Mouse (Mus musculus): ENCODE measurements around the gene Sestd1. TPM values are rescaled to one million over a fixed set of nuclear protein-coding genes. Genes with fewer than 3 reads are reported as not detected.

Gene Sestd1
- polyA plus RNA-seq, 1 experiment from 2014 or later, result 27.2 TPM

- Histone ChIP-seq H3K4me3 (peak overlapping the region; percentile 44), H3K27ac (replicated peaks) (no peak overlapping the region; the same call in 1 of the 2 replicates), H3K36me3 (no peaks in the 10 kb centered on the region), H3K9me3 (no peaks in the 10 kb centered on the region), H3K27me3 (peaks cover 6% of the 10 kb centered on the region), H3K4me2 (replicated peaks) (peak overlapping the region; percentile 67), H3K4me1 (peaks cover 25% of the 10 kb centered on the region), H3K9ac (replicated peaks) (peak overlapping the region; percentile 54)
- ATAC-seq (ENCODE audit: low FRiP score, low read depth), result peak; percentile 74
- WGBS, result 3% methylated on average over 21 of the region's 21 CpGs
Observed at GRCm38 (mm10) chr2:77169916-77170632, 110.3 kb downstream of the Sestd1 start.

GRCm38 (mm10) chr2:77169218-77169617, 111.2 kb downstream of the Sestd1 start:
- H3K27ac ChIP-seq (replicated peaks), result no peak overlapping the region
- no peaks in the 10 kb centered on the region for H3K9me3 ChIP-seq
- no peaks in the 10 kb centered on the region for H3K36me3 ChIP-seq
- peaks cover 6% of the 10 kb centered on the region for H3K27me3 ChIP-seq
- no peak overlapping the region for H3K4me3 ChIP-seq
- ATAC-seq (ENCODE audit: low FRiP score, low read depth), result no peak
- H3K9ac ChIP-seq (replicated peaks), result no peak overlapping the region
- H3K4me1 ChIP-seq, result peaks cover 25% of the 10 kb centered on the region
- H3K4me2 ChIP-seq (replicated peaks), result no peak overlapping the region
- WGBS, result 70% methylated on average over 4 of the region's 4 CpGs

- WGBS, result 88% methylated on average over 7 of the region's 7 CpGs
- no peak for ATAC-seq (ENCODE audit: low FRiP score, low read depth)
- Histone ChIP-seq H3K4me3 (no peak overlapping the region), H3K36me3 (no peaks in the 10 kb centered on the region), H3K9me3 (no peaks in the 10 kb centered on the region), H3K9ac (replicated peaks) (no peak overlapping the region), H3K27me3 (peaks cover 6% of the 10 kb centered on the region), H3K27ac (replicated peaks) (no peak overlapping the region), H3K4me2 (replicated peaks) (no peak overlapping the region), H3K4me1 (peaks cover 25% of the 10 kb centered on the region)
Observed at GRCm38 (mm10) chr2:77168781-77169180, 111.6 kb downstream of the Sestd1 start.

- no peak overlapping the region for H3K4me3 ChIP-seq
- H3K9ac ChIP-seq (replicated peaks), result no peak overlapping the region
- no peak for ATAC-seq (ENCODE audit: low FRiP score, low read depth)
- no peak overlapping the region for H3K4me2 ChIP-seq (replicated peaks)
- peaks cover 6% of the 10 kb centered on the region for H3K27me3 ChIP-seq
- H3K36me3 ChIP-seq, result no peaks in the 10 kb centered on the region
- H3K27ac ChIP-seq (replicated peaks), result no peak overlapping the region
- 90% methylated on average over 13 of the region's 13 CpGs for WGBS
- H3K9me3 ChIP-seq, result no peaks in the 10 kb centered on the region
- peaks cover 25% of the 10 kb centered on the region for H3K4me1 ChIP-seq
Observed at GRCm38 (mm10) chr2:77168081-77168685, 112.2 kb downstream of the Sestd1 start.

- H3K27ac ChIP-seq (replicated peaks), result no peak overlapping the region
- H3K9ac ChIP-seq (replicated peaks), result no peak overlapping the region
- WGBS, result 87% methylated on average over 4 of the region's 4 CpGs
- no peak for ATAC-seq (ENCODE audit: low FRiP score, low read depth)
- no peak overlapping the region for H3K4me3 ChIP-seq
- H3K4me1 ChIP-seq, result peaks cover 14% of the 10 kb centered on the region
- H3K27me3 ChIP-seq, result peaks cover 6% of the 10 kb centered on the region
- H3K36me3 ChIP-seq, result no peaks in the 10 kb centered on the region
- no peaks in the 10 kb centered on the region for H3K9me3 ChIP-seq
- H3K4me2 ChIP-seq (replicated peaks), result no peak overlapping the region
Observed at GRCm38 (mm10) chr2:77166366-77166765, 114.0 kb downstream of the Sestd1 start.

GRCm38 (mm10) chr2:77164662-77165061, 115.7 kb downstream of the Sestd1 start:
- Histone ChIP-seq H3K4me2 (replicated peaks) (no peak overlapping the region), H3K27me3 (peaks cover 3% of the 10 kb centered on the region; the same call in 1 of the 2 replicates), H3K27ac (replicated peaks) (no peak overlapping the region), H3K9me3 (no peaks in the 10 kb centered on the region), H3K36me3 (no peaks in the 10 kb centered on the region), H3K4me1 (peaks cover under 1% of the 10 kb centered on the region; the same call in 1 of the 2 replicates), H3K4me3 (no peak overlapping the region), H3K9ac (replicated peaks) (no peak overlapping the region)
- WGBS, result 90% methylated on average over 3 of the region's 3 CpGs
- no peak for ATAC-seq (ENCODE audit: low FRiP score, low read depth)

GRCm38 (mm10) chr2:77163381-77163780, 117.0 kb downstream of the Sestd1 start:
- Histone ChIP-seq H3K27me3 (no peaks in the 10 kb centered on the region), H3K9me3 (no peaks in the 10 kb centered on the region)
- WGBS, result 87% methylated on average over 3 of the region's 3 CpGs

GRCm38 (mm10) chr2:77162135-77162534, 118.3 kb downstream of the Sestd1 start:
- H3K4me1 ChIP-seq, result no peaks in the 10 kb centered on the region
- ATAC-seq (ENCODE audit: low FRiP score, low read depth), result no peak
- WGBS, result 95% methylated on average over 3 of the region's 3 CpGs

More at GRCm38 (mm10) chr2:77163381-77163780, 117.0 kb downstream of the Sestd1 start:
- no peak overlapping the region for H3K4me2 ChIP-seq (replicated peaks)
- H3K36me3 ChIP-seq, result no peaks in the 10 kb centered on the region
- no peaks in the 10 kb centered on the region for H3K4me1 ChIP-seq
- no peak overlapping the region for H3K27ac ChIP-seq (replicated peaks)
- no peak overlapping the region for H3K9ac ChIP-seq (replicated peaks)
- no peak for ATAC-seq (ENCODE audit: low FRiP score, low read depth)
- no peak overlapping the region for H3K4me3 ChIP-seq

GRCm38 (mm10) chr2:77157546-77157945, 122.8 kb downstream of the Sestd1 start:
- no peaks in the 10 kb centered on the region for H3K27me3 ChIP-seq
- no peak overlapping the region for H3K4me2 ChIP-seq (replicated peaks)
- no peak overlapping the region for H3K9ac ChIP-seq (replicated peaks)
- no peaks in the 10 kb centered on the region for H3K4me1 ChIP-seq
- no peaks in the 10 kb centered on the region for H3K9me3 ChIP-seq
- H3K27ac ChIP-seq (replicated peaks), result no peak overlapping the region
- ATAC-seq (ENCODE audit: low FRiP score, low read depth), result no peak
- H3K36me3 ChIP-seq, result no peaks in the 10 kb centered on the region
- no peak overlapping the region for H3K4me3 ChIP-seq
- WGBS, result 91% methylated on average over 4 of the region's 4 CpGs

More at GRCm38 (mm10) chr2:77162135-77162534, 118.3 kb downstream of the Sestd1 start:
- Histone ChIP-seq H3K27ac (replicated peaks) (no peak overlapping the region), H3K9ac (replicated peaks) (no peak overlapping the region), H3K4me2 (replicated peaks) (no peak overlapping the region), H3K9me3 (no peaks in the 10 kb centered on the region), H3K27me3 (no peaks in the 10 kb centered on the region), H3K36me3 (no peaks in the 10 kb centered on the region), H3K4me3 (no peak overlapping the region)

GRCm38 (mm10) chr2:77154080-77154479, 126.3 kb downstream of the Sestd1 start:
- ATAC-seq (ENCODE audit: low FRiP score, low read depth), result no peak

GRCm38 (mm10) chr2:77151255-77151654, 129.1 kb downstream of the Sestd1 start:
- H3K27ac ChIP-seq (replicated peaks), result no peak overlapping the region

More at GRCm38 (mm10) chr2:77154080-77154479, 126.3 kb downstream of the Sestd1 start:
- no peak overlapping the region for H3K4me2 ChIP-seq (replicated peaks)
- WGBS, result 40% methylated on average over 4 of the region's 4 CpGs
- no peak overlapping the region for H3K4me3 ChIP-seq
- H3K27me3 ChIP-seq, result no peaks in the 10 kb centered on the region
- H3K9me3 ChIP-seq, result no peaks in the 10 kb centered on the region
- no peak overlapping the region for H3K9ac ChIP-seq (replicated peaks)
- no peak overlapping the region for H3K27ac ChIP-seq (replicated peaks)
- peaks cover 5% of the 10 kb centered on the region; the same call in 1 of the 2 replicates for H3K4me1 ChIP-seq
- no peaks in the 10 kb centered on the region for H3K36me3 ChIP-seq

GRCm38 (mm10) chr2:77149576-77149975, 130.8 kb downstream of the Sestd1 start:
- no peak overlapping the region for H3K4me3 ChIP-seq
- no peaks in the 10 kb centered on the region for H3K27me3 ChIP-seq
- H3K4me1 ChIP-seq, result peaks cover 5% of the 10 kb centered on the region; the same call in 1 of the 2 replicates
- no peak overlapping the region for H3K27ac ChIP-seq (replicated peaks)
- H3K4me2 ChIP-seq (replicated peaks), result no peak overlapping the region
- H3K9me3 ChIP-seq, result no peaks in the 10 kb centered on the region
- no peak overlapping the region for H3K9ac ChIP-seq (replicated peaks)
- no peaks in the 10 kb centered on the region for H3K36me3 ChIP-seq
- ATAC-seq (ENCODE audit: low FRiP score, low read depth), result no peak
- WGBS, result 75% methylated on average over 2 of the region's 2 CpGs

More at GRCm38 (mm10) chr2:77151255-77151654, 129.1 kb downstream of the Sestd1 start:
- no peak overlapping the region for H3K4me3 ChIP-seq
- H3K4me2 ChIP-seq (replicated peaks), result no peak overlapping the region
- WGBS, result 91% methylated on average over 8 of the region's 8 CpGs
- H3K4me1 ChIP-seq, result peaks cover 5% of the 10 kb centered on the region; the same call in 1 of the 2 replicates
- H3K36me3 ChIP-seq, result no peaks in the 10 kb centered on the region
- H3K27me3 ChIP-seq, result no peaks in the 10 kb centered on the region
- ATAC-seq (ENCODE audit: low FRiP score, low read depth), result no peak
- no peaks in the 10 kb centered on the region for H3K9me3 ChIP-seq
- no peak overlapping the region for H3K9ac ChIP-seq (replicated peaks)

Data from midbrain, embryonic 12.5 days (tissue).